Mouse (Mus musculus): ENCODE data around the gene Col5a1. TPM values are rescaled to one million over a fixed set of nuclear protein-coding genes. Genes with fewer than 3 reads are reported as not detected.

The Col5a1 gene
- polyA plus RNA-seq, 1 experiment from 2014 or later, result 5.4 TPM

GRCm38 (mm10) chr2:28059922-28060321, 173.7 kb downstream of the Col5a1 start:
- 91% methylated on average over 1 of the region's 1 CpGs for WGBS
- no peaks in the 10 kb centered on the region for H3K36me3 ChIP-seq

GRCm38 (mm10) chr2:28063711-28064338, 177.6 kb downstream of the Col5a1 start:
- WGBS, result 92% methylated on average over 4 of the region's 4 CpGs
- Histone ChIP-seq H3K9ac (replicated peaks) (no peak overlapping the region), H3K36me3 (no peaks in the 10 kb centered on the region), H3K4me2 (replicated peaks) (no peak overlapping the region), H3K27me3 (no peaks in the 10 kb centered on the region), H3K27ac (replicated peaks) (no peak overlapping the region), H3K9me3 (no peaks in the 10 kb centered on the region), H3K4me3 (no peak overlapping the region), H3K4me1 (peaks cover 17% of the 10 kb centered on the region)
- ATAC-seq (replicated peaks), result no peak

More at GRCm38 (mm10) chr2:28059922-28060321, 173.7 kb downstream of the Col5a1 start:
- no peaks in the 10 kb centered on the region for H3K4me1 ChIP-seq
- H3K9ac ChIP-seq (replicated peaks), result no peak overlapping the region
- no peaks in the 10 kb centered on the region for H3K27me3 ChIP-seq
- no peaks in the 10 kb centered on the region for H3K9me3 ChIP-seq
- H3K27ac ChIP-seq (replicated peaks), result no peak overlapping the region
- no peak for ATAC-seq (replicated peaks)
- H3K4me2 ChIP-seq (replicated peaks), result no peak overlapping the region
- no peak overlapping the region for H3K4me3 ChIP-seq

- Histone ChIP-seq H3K27ac (replicated peaks) (no peak overlapping the region), H3K27me3 (no peaks in the 10 kb centered on the region), H3K9ac (replicated peaks) (no peak overlapping the region), H3K36me3 (no peaks in the 10 kb centered on the region), H3K4me2 (replicated peaks) (no peak overlapping the region), H3K4me1 (peaks cover 21% of the 10 kb centered on the region), H3K9me3 (no peaks in the 10 kb centered on the region), H3K4me3 (no peak overlapping the region)
- ATAC-seq (replicated peaks), result no peak
- 77% methylated on average over 7 of the region's 7 CpGs for WGBS
These were observed 178.3 kb downstream of the Col5a1 start for GRCm38 (mm10) chr2:28064339-28065080.

DNA sequence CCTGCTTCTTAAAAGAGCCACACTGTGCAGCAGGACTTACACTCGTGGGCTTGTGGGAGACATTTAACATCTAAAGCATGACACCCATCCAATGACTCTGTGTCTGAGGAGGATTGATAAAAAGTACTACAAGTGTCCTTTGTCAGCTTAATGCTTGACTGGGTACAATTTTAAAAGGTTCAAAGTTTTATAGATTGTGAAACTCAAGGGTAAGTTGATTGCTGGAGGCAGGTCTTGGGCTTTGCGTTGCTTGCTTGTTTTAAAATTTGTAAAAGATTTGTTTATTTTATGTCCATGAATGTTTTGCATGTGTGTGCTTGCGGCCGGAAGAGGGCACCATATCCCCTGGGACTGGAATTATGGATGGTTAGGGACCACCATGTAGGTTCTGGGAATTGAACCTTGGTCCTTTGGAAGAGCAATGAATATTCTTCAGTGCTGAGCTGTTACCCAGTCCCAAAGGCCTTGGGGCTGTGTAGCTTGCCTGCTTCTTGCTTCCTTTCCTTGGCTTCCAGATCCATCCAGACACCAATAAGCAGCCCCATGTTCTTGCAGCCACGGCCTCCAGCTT, 178.9 kb downstream of the Col5a1 start:
- Histone ChIP-seq H3K4me3 (no peak overlapping the region), H3K36me3 (no peaks in the 10 kb centered on the region), H3K4me1 (peaks cover 21% of the 10 kb centered on the region), H3K9ac (replicated peaks) (no peak overlapping the region), H3K27ac (replicated peaks) (no peak overlapping the region), H3K9me3 (no peaks in the 10 kb centered on the region), H3K27me3 (no peaks in the 10 kb centered on the region), H3K4me2 (replicated peaks) (no peak overlapping the region)
- no peak for ATAC-seq (replicated peaks)
- WGBS, result 92% methylated on average over 5 of the region's 5 CpGs

- peaks cover 21% of the 10 kb centered on the region for H3K4me1 ChIP-seq
- H3K27ac ChIP-seq (replicated peaks), result peak overlapping the region; percentile 74
- WGBS, result 74% methylated on average over 5 of the region's 5 CpGs
- H3K9ac ChIP-seq (replicated peaks), result no peak overlapping the region
- H3K4me2 ChIP-seq (replicated peaks), result no peak overlapping the region
- no peaks in the 10 kb centered on the region for H3K27me3 ChIP-seq
- no peak for ATAC-seq (replicated peaks)
- no peak overlapping the region for H3K4me3 ChIP-seq
- no peaks in the 10 kb centered on the region for H3K9me3 ChIP-seq
- no peaks in the 10 kb centered on the region for H3K36me3 ChIP-seq
These were observed 180.5 kb downstream of the Col5a1 start for GRCm38 (mm10) chr2:28066686-28067085.

- no peaks in the 10 kb centered on the region for H3K9me3 ChIP-seq
- H3K27me3 ChIP-seq, result no peaks in the 10 kb centered on the region
- H3K4me3 ChIP-seq, result no peak overlapping the region
- H3K4me2 ChIP-seq (replicated peaks), result no peak overlapping the region
- peak overlapping the region; percentile 74 for H3K27ac ChIP-seq (replicated peaks)
- peaks cover 21% of the 10 kb centered on the region for H3K4me1 ChIP-seq
- no peak for ATAC-seq (replicated peaks)
- no peak overlapping the region for H3K9ac ChIP-seq (replicated peaks)
- H3K36me3 ChIP-seq, result no peaks in the 10 kb centered on the region
- 64% methylated on average over 6 of the region's 6 CpGs for WGBS
These were observed 180.9 kb downstream of the Col5a1 start for GRCm38 (mm10) chr2:28067175-28067574.

- H3K9ac ChIP-seq (replicated peaks), result no peak overlapping the region
- no peak for ATAC-seq (replicated peaks)
- H3K4me2 ChIP-seq (replicated peaks), result no peak overlapping the region
- peaks cover 21% of the 10 kb centered on the region for H3K4me1 ChIP-seq
- H3K4me3 ChIP-seq, result no peak overlapping the region
- H3K27ac ChIP-seq (replicated peaks), result peak overlapping the region; percentile 74
- H3K9me3 ChIP-seq, result no peaks in the 10 kb centered on the region
- no peaks in the 10 kb centered on the region for H3K36me3 ChIP-seq
- no peaks in the 10 kb centered on the region for H3K27me3 ChIP-seq
- WGBS, result 58% methylated on average over 2 of the region's 2 CpGs
These were observed 181.8 kb downstream of the Col5a1 start for GRCm38 (mm10) chr2:28067821-28068536.

- Histone ChIP-seq H3K4me2 (replicated peaks) (no peak overlapping the region), H3K9me3 (no peaks in the 10 kb centered on the region), H3K27ac (replicated peaks) (peak overlapping the region; percentile 74), H3K27me3 (no peaks in the 10 kb centered on the region), H3K9ac (replicated peaks) (no peak overlapping the region), H3K4me1 (peaks cover 21% of the 10 kb centered on the region), H3K36me3 (no peaks in the 10 kb centered on the region), H3K4me3 (no peak overlapping the region)
- peak; percentile 94 for ATAC-seq (replicated peaks)
- 27% methylated on average over 9 of the region's 9 CpGs for WGBS
These were observed 182.3 kb downstream of the Col5a1 start for GRCm38 (mm10) chr2:28068537-28068878.

GRCm38 (mm10) chr2:28075616-28076187, 189.5 kb downstream of the Col5a1 start:
- Histone ChIP-seq H3K9ac (replicated peaks) (no peak overlapping the region), H3K4me2 (replicated peaks) (no peak overlapping the region), H3K36me3 (no peaks in the 10 kb centered on the region), H3K27me3 (no peaks in the 10 kb centered on the region), H3K4me3 (no peak overlapping the region), H3K4me1 (no peaks in the 10 kb centered on the region), H3K27ac (replicated peaks) (no peak overlapping the region), H3K9me3 (no peaks in the 10 kb centered on the region)
- WGBS, result 83% methylated on average over 7 of the region's 7 CpGs
- no peak for ATAC-seq (replicated peaks)

- Histone ChIP-seq H3K4me3 (no peak within 1 kb of the TSS), H3K27ac (replicated peaks) (no peak within 1 kb of the TSS), H3K9ac (replicated peaks) (no peak within 1 kb of the TSS), H3K4me2 (replicated peaks) (no peak within 1 kb of the TSS), H3K27me3 (no peaks in the 10 kb centered on the region), H3K4me1 (no peaks in the 10 kb centered on the region), H3K36me3 (no peaks in the 10 kb centered on the region), H3K9me3 (no peaks in the 10 kb centered on the region)
- WGBS, result 94% methylated on average over 3 of the region's 3 CpGs
- no peak for ATAC-seq (replicated peaks)
These were observed 198.5 kb downstream of the Col5a1 start, which contains the start of gene Fcnb for GRCm38 (mm10) chr2:28084768-28085167. TSS of gene Fcnb (minus strand) at chr2:28084885.

- Histone ChIP-seq H3K27ac (replicated peaks) (no peak overlapping the region), H3K4me3 (no peak overlapping the region), H3K4me1 (no peaks in the 10 kb centered on the region), H3K27me3 (no peaks in the 10 kb centered on the region), H3K9ac (replicated peaks) (no peak overlapping the region), H3K4me2 (replicated peaks) (no peak overlapping the region), H3K9me3 (no peaks in the 10 kb centered on the region), H3K36me3 (no peaks in the 10 kb centered on the region)
- ATAC-seq (replicated peaks), result no peak
- 82% methylated on average over 10 of the region's 10 CpGs for WGBS
These were observed 199.9 kb downstream of the Col5a1 start for GRCm38 (mm10) chr2:28086112-28086511.

- ATAC-seq (replicated peaks), result no peak
- H3K27ac ChIP-seq (replicated peaks), result no peak overlapping the region
- 78% methylated on average over 5 of the region's 5 CpGs for WGBS
- no peaks in the 10 kb centered on the region for H3K36me3 ChIP-seq
- no peaks in the 10 kb centered on the region for H3K9me3 ChIP-seq
- no peaks in the 10 kb centered on the region for H3K4me1 ChIP-seq
- H3K27me3 ChIP-seq, result no peaks in the 10 kb centered on the region
- H3K9ac ChIP-seq (replicated peaks), result no peak overlapping the region
- H3K4me2 ChIP-seq (replicated peaks), result no peak overlapping the region
- H3K4me3 ChIP-seq, result no peak overlapping the region
These were observed 202.9 kb downstream of the Col5a1 start for GRCm38 (mm10) chr2:28089095-28089494.
